Mouse (Mus musculus) myocyte (in vitro differentiated cells): ENCODE measurements around the gene Cdc42bpa. TPM values are rescaled to one million over a fixed set of nuclear protein-coding genes. Genes with fewer than 3 reads are reported as not detected.
A peak's percentile ranks its signal among the peaks of the same experiment; 100 is the strongest.

Experiments used
- H3K27me3 ChIP-seq: one replicate; pipeline ENCODE4 v1.6.1; 2011; ENCODE audit not compliant: control insufficient read depth, insufficient read depth, insufficient read length
- H3K36me3 ChIP-seq: one replicate; pipeline ENCODE4 v1.6.1; 2011; ENCODE audit not compliant: control insufficient read depth, insufficient read depth
- H3K4me2 ChIP-seq: one replicate; pipeline ENCODE4 v1.6.1; 2011; ENCODE audit warnings: low read depth, control low read depth
- H3K4me3 ChIP-seq: one replicate; pipeline ENCODE4 v1.5.1; 2011; ENCODE audit warnings: mild to moderate bottlenecking, control low read depth, moderate library complexity
- H3K79me2 ChIP-seq: one replicate; pipeline ENCODE4 v1.6.1; 2011; ENCODE audit not compliant: control insufficient read depth, insufficient read depth
- H3ac ChIP-seq: one replicate; pipeline ENCODE4 v1.6.1; 2011; ENCODE audit not compliant: control insufficient read depth, insufficient read length
- CEBPB ChIP-seq: IDR thresholded peaks from 2 replicates; pipeline ENCODE4 v1.6.1; 2011; ENCODE audit warnings: mild to moderate bottlenecking, moderate library complexity; ENCODE audit not compliant: poor library complexity, insufficient read depth, severe bottlenecking
- E2F4 ChIP-seq: IDR thresholded peaks from one replicate; pipeline ENCODE4 v1.6.1; 2011; ENCODE audit warnings: mild to moderate bottlenecking, control low read depth, moderate library complexity; ENCODE audit not compliant: insufficient read depth
- MAX ChIP-seq: IDR thresholded peaks from one replicate; pipeline ENCODE4 v1.6.1; 2011; ENCODE audit warnings: low read depth, mild to moderate bottlenecking, control low read depth
- MYOD1 ChIP-seq, 3 experiments: IDR thresholded peaks; one replicate each; pipeline ENCODE4 v1.6.1; 2011; ENCODE audit warnings: control low read depth in 2 of 3, low read depth in 2 of 3, mild to moderate bottlenecking in 2 of 3, moderate library complexity in 1 of 3; ENCODE audit not compliant: insufficient read length in 2 of 3, control insufficient read depth in 1 of 3
- MYOG ChIP-seq, 3 experiments: IDR thresholded peaks; one replicate each; pipeline ENCODE4 v1.6.1; 2011; ENCODE audit warnings: control low read depth in 2 of 3, low read depth in 2 of 3, mild to moderate bottlenecking in 2 of 3; ENCODE audit not compliant: insufficient read length in 2 of 3, control insufficient read depth in 1 of 3, insufficient read depth in 1 of 3
- POLR2A ChIP-seq: IDR thresholded peaks from one replicate; pipeline ENCODE4 v1.6.1; 2011; ENCODE audit warnings: low read depth, mild to moderate bottlenecking, control low read depth, moderate library complexity; ENCODE audit not compliant: insufficient read length
- POLR2AphosphoS2 ChIP-seq: IDR thresholded peaks from one replicate; pipeline ENCODE4 v1.6.1; 2011; ENCODE audit warnings: low read depth, control low read depth; ENCODE audit not compliant: insufficient read length
- REST ChIP-seq: IDR thresholded peaks from one replicate; pipeline ENCODE4 v1.6.1; 2011; ENCODE audit warnings: mild to moderate bottlenecking, control low read depth, moderate library complexity; ENCODE audit not compliant: insufficient read depth, insufficient read length
- SRF ChIP-seq: IDR thresholded peaks from one replicate; pipeline ENCODE4 v1.6.1; 2011; ENCODE audit warnings: low read depth; ENCODE audit not compliant: control insufficient read depth, insufficient read length
- TCF12 ChIP-seq: IDR thresholded peaks from one replicate; pipeline ENCODE4 v1.6.1; 2011; ENCODE audit warnings: mild to moderate bottlenecking, control low read depth; ENCODE audit not compliant: poor library complexity, insufficient read depth, severe bottlenecking
- TCF3 ChIP-seq: IDR thresholded peaks from one replicate; pipeline ENCODE4 v1.6.1; 2011; ENCODE audit warnings: low read depth, control low read depth; ENCODE audit not compliant: insufficient read length
- USF1 ChIP-seq: IDR thresholded peaks from one replicate; pipeline ENCODE4 v1.6.1; 2011; ENCODE audit warnings: low read depth, mild to moderate bottlenecking, control low read depth, moderate library complexity
- polyA plus RNA-seq: library from polyadenylated mRNA; unstranded; fragments of >200 nt; fragmentation: generic; extraction: Trizol; gene quantifications from one replicate; pipeline ENCODE4 v1.2.1, GENCODE M21; 2012; ENCODE audit warnings: missing spikeins

The Cdc42bpa gene
- polyA plus RNA-seq, 1 experiment, result 14.3 TPM

DNA sequence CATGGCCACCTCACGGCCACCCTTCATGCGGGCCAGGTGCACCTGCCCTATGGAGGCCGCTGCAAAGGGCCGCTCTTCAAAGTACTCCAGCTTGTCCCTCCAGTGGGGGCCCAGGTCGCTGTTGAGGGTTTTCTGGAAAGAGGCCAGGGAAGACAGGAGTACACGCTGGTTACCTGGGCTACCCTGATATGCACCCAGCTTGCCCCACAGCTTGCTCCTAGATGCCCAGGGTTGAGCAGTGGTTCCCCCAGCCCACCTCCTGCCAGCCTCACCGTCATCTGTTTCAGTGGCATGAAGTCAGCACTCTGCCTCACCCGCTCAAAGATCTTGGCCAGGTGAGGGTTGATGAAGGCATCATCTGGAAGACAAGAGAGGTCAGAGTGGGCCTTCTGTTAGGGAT is 209.8 kb downstream of the Cdc42bpa start:
- Histone ChIP-seq H3K79me2 (no peaks in the 10 kb centered on the region), H3K27me3 (peaks cover 13% of the 10 kb centered on the region), H3ac (no peak overlapping the region), H3K4me3 (no peak overlapping the region), H3K36me3 (no peaks in the 10 kb centered on the region), H3K4me2 (no peak overlapping the region)
- no peak for TF ChIP-seq POLR2AphosphoS2
- TF ChIP-seq MYOG (IDR thresholded peaks at IDR 0.05; ENCODE audit: control insufficient read depth in 1 of 3, insufficient read depth in 1 of 3, insufficient read length in 2 of 3, low read depth in 2 of 3), result no peak
- no peak for TF ChIP-seq POLR2A
- no peak for TF ChIP-seq USF1
- TF ChIP-seq TCF3, result no peak

DNA sequence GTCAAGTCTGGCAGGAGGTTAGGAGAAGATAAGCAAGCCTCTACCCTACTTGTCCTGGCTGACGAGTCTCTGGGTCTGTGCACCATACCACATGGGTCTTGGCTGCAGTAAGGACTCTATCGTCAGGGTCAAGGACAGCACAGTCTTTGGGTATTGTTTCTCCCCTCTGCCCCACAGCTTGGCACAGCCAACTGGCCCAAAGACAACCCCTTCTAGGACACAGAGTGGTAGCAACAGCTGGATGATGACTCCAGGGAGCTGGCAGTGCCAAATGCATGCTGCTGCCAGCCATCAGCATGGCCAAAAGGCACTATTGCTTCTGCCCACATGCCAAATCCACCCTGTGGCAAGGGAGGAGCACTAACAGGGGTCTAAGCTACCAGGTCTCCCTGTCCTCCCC is 211.6 kb downstream of the Cdc42bpa start:
- no peaks in the 10 kb centered on the region for H3K79me2 ChIP-seq
- no peak overlapping the region for H3K4me3 ChIP-seq
- H3K27me3 ChIP-seq, result peaks cover 13% of the 10 kb centered on the region
- H3K4me2 ChIP-seq, result no peak overlapping the region
- H3K36me3 ChIP-seq, result no peaks in the 10 kb centered on the region
- peak; percentile 11 to 65 (median 38) for TF ChIP-seq MYOD1 (IDR thresholded peaks at IDR 0.05; ENCODE audit: control insufficient read depth in 1 of 3, insufficient read length in 2 of 3, low read depth in 2 of 3)
- peak in 1 of 3 experiments; percentile 42 for TF ChIP-seq MYOG (IDR thresholded peaks at IDR 0.05; ENCODE audit: control insufficient read depth in 1 of 3, insufficient read depth in 1 of 3, insufficient read length in 2 of 3, low read depth in 2 of 3)
- TF ChIP-seq MAX, result no peak
- H3ac ChIP-seq, result no peak overlapping the region

DNA sequence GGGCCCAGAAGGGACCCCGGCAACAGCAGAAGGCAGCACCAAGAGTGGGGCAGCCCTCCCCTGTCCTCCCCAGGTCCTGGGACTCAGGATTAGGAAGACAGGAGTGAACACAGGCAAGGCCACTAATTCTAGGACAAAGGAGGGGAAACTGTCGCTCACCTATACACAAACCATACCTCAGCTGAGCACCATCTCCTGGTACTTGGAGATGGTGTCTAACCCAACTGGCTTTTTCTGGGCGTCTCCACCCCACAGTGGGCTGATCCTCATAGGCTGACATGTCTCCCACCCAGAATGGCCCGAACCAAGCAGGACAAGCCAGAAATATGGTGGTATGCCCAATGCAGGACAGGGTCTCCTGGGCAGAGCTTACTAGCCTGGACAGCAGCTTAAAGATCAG is 212.3 kb downstream of the Cdc42bpa start:
- no peaks in the 10 kb centered on the region for H3K36me3 ChIP-seq
- TF ChIP-seq MYOG (IDR thresholded peaks at IDR 0.05; ENCODE audit: control insufficient read depth in 1 of 3, insufficient read depth in 1 of 3, insufficient read length in 2 of 3, low read depth in 2 of 3) (no peak), E2F4 (no peak), TCF12 (no peak), SRF (no peak), TCF3 (no peak), POLR2A (no peak), MYOD1 (IDR thresholded peaks at IDR 0.05; ENCODE audit: control insufficient read depth in 1 of 3, insufficient read length in 2 of 3, low read depth in 2 of 3) (no peak), MAX (no peak), USF1 (no peak), REST (no peak), POLR2AphosphoS2 (no peak), CEBPB (no peak)
- no peak overlapping the region for H3K4me2 ChIP-seq
- no peak overlapping the region for H3ac ChIP-seq
- no peak overlapping the region for H3K4me3 ChIP-seq
- no peaks in the 10 kb centered on the region for H3K79me2 ChIP-seq
- H3K27me3 ChIP-seq, result peaks cover 13% of the 10 kb centered on the region

DNA sequence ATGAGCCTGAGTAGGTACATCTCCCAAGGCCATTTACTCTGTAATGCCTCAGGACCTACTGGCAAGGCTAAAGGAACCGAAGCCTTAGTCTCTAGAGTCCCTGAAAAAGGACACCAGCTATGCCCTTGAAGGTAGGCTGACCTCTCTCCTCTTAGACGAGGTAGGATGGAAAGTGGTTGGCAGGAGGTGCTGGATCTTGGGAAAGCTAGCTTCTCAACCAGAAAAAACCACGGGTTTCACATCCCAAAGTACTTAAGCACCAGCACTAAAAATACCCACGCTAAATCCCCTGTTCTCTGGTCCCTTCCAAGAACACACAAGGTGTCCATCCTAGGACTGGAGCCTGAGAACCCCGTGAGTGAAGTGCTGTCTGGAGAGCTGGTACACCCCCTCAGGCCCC is 212.7 kb downstream of the Cdc42bpa start:
- H3ac ChIP-seq, result no peak overlapping the region
- H3K4me3 ChIP-seq, result no peak overlapping the region
- peaks cover 13% of the 10 kb centered on the region for H3K27me3 ChIP-seq
- no peaks in the 10 kb centered on the region for H3K36me3 ChIP-seq
- H3K79me2 ChIP-seq, result no peaks in the 10 kb centered on the region
- TF ChIP-seq MAX (no peak), SRF (no peak), POLR2A (no peak), MYOG (IDR thresholded peaks at IDR 0.05; ENCODE audit: control insufficient read depth in 1 of 3, insufficient read depth in 1 of 3, insufficient read length in 2 of 3, low read depth in 2 of 3) (no peak), MYOD1 (IDR thresholded peaks at IDR 0.05; ENCODE audit: control insufficient read depth in 1 of 3, insufficient read length in 2 of 3, low read depth in 2 of 3) (no peak), USF1 (no peak), POLR2AphosphoS2 (no peak), E2F4 (no peak), CEBPB (no peak), TCF12 (no peak), REST (no peak)
- H3K4me2 ChIP-seq, result no peak overlapping the region

DNA sequence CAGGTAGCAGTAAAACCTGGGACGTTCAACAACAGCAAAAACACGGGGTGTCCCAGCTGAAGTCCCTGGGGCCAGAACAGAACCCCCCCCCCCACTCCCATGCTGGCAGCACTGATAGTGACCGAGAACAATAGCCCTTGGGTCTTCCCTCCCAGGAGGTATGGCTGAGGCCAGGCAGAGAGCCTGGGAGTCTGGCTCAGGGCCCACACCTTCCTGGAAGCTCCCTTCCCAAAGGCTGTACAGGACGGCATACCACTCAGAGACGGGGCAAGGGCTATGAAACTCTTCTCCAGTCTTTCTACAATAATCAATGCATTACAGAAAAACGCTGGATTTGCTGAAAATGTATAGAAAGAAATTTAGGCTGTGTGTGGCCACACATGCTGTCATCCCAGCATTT is 214.4 kb downstream of the Cdc42bpa start:
- H3K4me3 ChIP-seq, result no peak overlapping the region
- no peaks in the 10 kb centered on the region for H3K36me3 ChIP-seq

More for the DNA sequence above, 214.4 kb downstream of the Cdc42bpa start:
- no peak overlapping the region for H3ac ChIP-seq
- H3K4me2 ChIP-seq, result no peak overlapping the region
- TF ChIP-seq MAX, result no peak
- TF ChIP-seq TCF3, result no peak
- TF ChIP-seq MYOD1 (IDR thresholded peaks at IDR 0.05; ENCODE audit: control insufficient read depth in 1 of 3, insufficient read length in 2 of 3, low read depth in 2 of 3), result no peak
- no peak for TF ChIP-seq USF1
- TF ChIP-seq POLR2AphosphoS2, result no peak
- TF ChIP-seq SRF, result no peak
- TF ChIP-seq REST, result no peak
- H3K27me3 ChIP-seq, result peaks cover 13% of the 10 kb centered on the region
- no peaks in the 10 kb centered on the region for H3K79me2 ChIP-seq
